Comparison of ENCODE assay signal across 11 mouse cellular contexts in genomic region chr3:28467871-28468285, GRCm38 (mm10).
DNase-seq lines count a peak whose midpoint lies in the region; ATAC-seq and TF ChIP-seq lines count a peak whose summit lies in the region.
"Had no signal": no experiment of that assay in that cellular context is flagged by ENCODE, and none has a peak within 500 bp of the region (broad histone marks: within the 10 kb centered on the region; RNA-seq: fewer than 3 reads in every experiment).

No protein-coding gene starts in this region.

- H3K4me1 ChIP-seq in kidney, adult 2 months (ENCODE audit: control insufficient read depth, insufficient read depth, low read length) = no peaks in the 10 kb centered on the region
- no peaks in the 10 kb centered on the region for H3K4me1 ChIP-seq in kidney, embryonic 15.5 days
- 0 out of 2 replicates have a peak, but pooled peaks cover 6% of the 10 kb centered on the region for H3K4me1 ChIP-seq in hindbrain, postnatal 0 days (ENCODE audit: insufficient read depth, low read length)
- H3K4me1 ChIP-seq: liver, embryonic 15.5 days; midbrain, embryonic 13.5 days had no signal

- intact Hi-C loops in heart, postnatal 10 days (cut with DNase I) = no loop called here

- H3ac ChIP-seq in C2C12 (ENCODE audit: control insufficient read depth, insufficient read length, low read depth) = no peak overlapping the region

- peak; percentile 25 for DNase-seq in adrenal gland, adult 2 months
- DNase-seq in adrenal gland, postnatal 4 days (ENCODE audit: low spot score in 2 of 2) = no peak
- peak; percentile 18 for DNase-seq in kidney, adult 2 months
- peak; percentile 22 for DNase-seq in heart, postnatal 10 days
- DNase-seq in thymus, postnatal 10 days (ENCODE audit: low spot score in 2 of 2) = no peak
- no peak for DNase-seq in hindbrain, postnatal 0 days (ENCODE audit: low spot score)

- no peak overlapping the region for H3K4me2 ChIP-seq in kidney, embryonic 15.5 days
- no peak overlapping the region for H3K4me2 ChIP-seq in hindbrain, postnatal 0 days (ENCODE audit: low read depth, low read length)
- H3K4me2 ChIP-seq: hindbrain, embryonic 14.5 days; liver, embryonic 15.5 days; midbrain, embryonic 13.5 days had no signal

- H3K36me3 ChIP-seq in kidney, adult 2 months (ENCODE audit: control insufficient read depth, insufficient read depth, low read length) = no peaks in the 10 kb centered on the region
- H3K36me3 ChIP-seq in kidney, embryonic 15.5 days = no peaks in the 10 kb centered on the region
- no peaks in the 10 kb centered on the region for H3K36me3 ChIP-seq in C2C12 (ENCODE audit: control insufficient read depth, insufficient read depth)
- H3K36me3 ChIP-seq in hindbrain, postnatal 0 days (ENCODE audit: insufficient read depth, low read length) = no peaks in the 10 kb centered on the region
- H3K36me3 ChIP-seq: liver, embryonic 15.5 days; midbrain, embryonic 13.5 days had no signal

- no peak for TF ChIP-seq POLR2A in kidney, adult 2 months (IDR thresholded peaks at IDR 0.05; ENCODE audit: low read depth, low read length)

- no peak overlapping the region for H3K27ac ChIP-seq in kidney, adult 2 months (ENCODE audit: insufficient read depth, low read depth, low read length)
- no peak overlapping the region for H3K27ac ChIP-seq in kidney, embryonic 15.5 days
- H3K27ac ChIP-seq in hindbrain, postnatal 0 days = no peak overlapping the region
- H3K27ac ChIP-seq: hindbrain, embryonic 14.5 days; liver, embryonic 15.5 days; midbrain, embryonic 13.5 days had no signal

- no peak for ATAC-seq in kidney, embryonic 15.5 days (replicated peaks; ENCODE audit: low FRiP score)
- no peak for ATAC-seq in hindbrain, postnatal 0 days
- ATAC-seq: midbrain, embryonic 13.5 days had no signal

- H3K9me3 ChIP-seq in kidney, embryonic 15.5 days (replicated peaks) = no peaks in the 10 kb centered on the region
- no peaks in the 10 kb centered on the region for H3K9me3 ChIP-seq in hindbrain, postnatal 0 days (ENCODE audit: low read length)
- H3K9me3 ChIP-seq: liver, embryonic 15.5 days; midbrain, embryonic 13.5 days had no signal

- no peak for TF ChIP-seq CTCF in kidney, adult 2 months (conservative IDR thresholded peaks at IDR 0.05; ENCODE audit: insufficient read depth, insufficient read length, low read depth, low read length)
- no peak for TF ChIP-seq CTCF in C2C12 (IDR thresholded peaks at IDR 0.05; ENCODE audit: control insufficient read depth, insufficient read depth, insufficient read length)
- no peak for TF ChIP-seq CTCF in hindbrain, postnatal 0 days (IDR thresholded peaks at IDR 0.05; ENCODE audit: low read depth)

- 62% methylated on average over 4 of the region's 4 CpGs for WGBS in kidney, adult 2 months
- 45% methylated on average over 4 of the region's 4 CpGs for WGBS in kidney, embryonic 15.5 days
- WGBS in hindbrain, postnatal 0 days = 57% methylated on average over 4 of the region's 4 CpGs

- H3K27me3 ChIP-seq in kidney, adult 2 months (replicated peaks; ENCODE audit: control insufficient read depth, insufficient read depth, low read length) = no peaks in the 10 kb centered on the region
- no peaks in the 10 kb centered on the region for H3K27me3 ChIP-seq in kidney, embryonic 15.5 days
- no peaks in the 10 kb centered on the region for H3K27me3 ChIP-seq in C2C12 (ENCODE audit: control insufficient read depth, insufficient read depth, insufficient read length)
- no peaks in the 10 kb centered on the region for H3K27me3 ChIP-seq in hindbrain, postnatal 0 days (ENCODE audit: insufficient read depth, low read length)
- H3K27me3 ChIP-seq: liver, embryonic 15.5 days; midbrain, embryonic 13.5 days had no signal

- H3K79me3 ChIP-seq in C2C12 (ENCODE audit: low read depth) = no peaks in the 10 kb centered on the region

- H3K79me2 ChIP-seq in C2C12 (ENCODE audit: control insufficient read depth, insufficient read depth) = no peaks in the 10 kb centered on the region

- no peak overlapping the region for H3K9ac ChIP-seq in kidney, embryonic 15.5 days
- H3K9ac ChIP-seq in hindbrain, postnatal 0 days (replicated peaks; ENCODE audit: low read length) = no peak overlapping the region
- H3K9ac ChIP-seq: hindbrain, embryonic 14.5 days; liver, embryonic 15.5 days; midbrain, embryonic 13.5 days had no signal

- H3K4me3 ChIP-seq in kidney, adult 2 months (ENCODE audit: insufficient read depth, low read depth, low read length) = no peak overlapping the region
- no peak overlapping the region for H3K4me3 ChIP-seq in kidney, embryonic 15.5 days (replicated peaks)
- no peak overlapping the region for H3K4me3 ChIP-seq in C2C12 (ENCODE audit: insufficient read depth, poor library complexity, severe bottlenecking)
- H3K4me3 ChIP-seq in hindbrain, postnatal 0 days (ENCODE audit: low read length) = no peak overlapping the region
- H3K4me3 ChIP-seq: liver, embryonic 15.5 days; midbrain, embryonic 13.5 days had no signal

TF ChIP-seq in C2C12, 6 proteins besides CTCF, POLR2A, EP300 and RAD21:
- TF ChIP-seq MYOD1 (IDR thresholded peaks at IDR 0.05; ENCODE audit: control insufficient read depth, insufficient read length, low read depth) (peak; percentile 99), USF1 (IDR thresholded peaks at IDR 0.05; ENCODE audit: low read depth) (no peak)
TF ChIP-seq in C2C12: peak in this region for 1.

Comparison
In these comparisons a context has a peak if more than half of its experiments do, and no peak if none do; other contexts are left out.
1. DNase-seq: peak in adrenal gland, adult 2 months (single experiment), kidney, adult 2 months (single experiment) and heart, postnatal 10 days (2 of 2); none in adrenal gland, postnatal 4 days (0 of 2), thymus, postnatal 10 days (0 of 2) and hindbrain, postnatal 0 days (single experiment).